Mouse (Mus musculus): ENCODE measurements at regions not wholly inside any gene's neighbourhood (a gene's known extent, or its start where the extent isn't known, plus 50 kb on each side); places are given as distances from the start of the nearest gene placed in this dataset.

DNA sequence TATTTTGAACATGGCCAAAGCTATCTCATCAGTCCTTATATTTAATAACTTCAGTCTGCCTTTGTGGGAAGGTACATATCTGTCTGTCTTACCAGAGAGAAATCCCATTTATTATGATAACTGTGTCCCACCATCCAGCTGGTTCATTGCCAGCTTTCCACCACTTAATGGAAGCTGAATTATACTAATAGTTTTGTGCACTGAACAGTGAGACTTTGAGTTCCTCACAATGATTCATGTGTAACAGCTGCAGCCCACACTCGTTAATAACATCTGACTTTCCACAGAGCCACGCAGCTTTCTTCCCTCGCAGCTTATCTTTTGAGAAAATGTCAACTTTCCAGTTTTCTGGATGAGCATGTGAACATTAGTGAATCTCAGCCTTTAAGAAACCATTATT is 88.3 kb upstream of the Abcb5 start:
- in situ Hi-C loops (cut with MboI; ENCODE audit: low pct_ligation_motif_present, low pct_unique_long_range_greater_than_20kb, low sequenced_read_pairs): no loop called here

GRCm38 (mm10) chr12:119051692-119052379 is 85.6 kb upstream of the Abcb5 start:
- Histone ChIP-seq H3K4me2 (ENCODE audit: insufficient read depth, low read depth, poor library complexity, severe bottlenecking) (no peak overlapping the region), H3K79me2 (replicated peaks; ENCODE audit: control insufficient read depth, extremely low read depth, insufficient read depth, poor library complexity, severe bottlenecking) (no peaks in the 10 kb centered on the region), H3K27me3 (replicated peaks) (no peaks in the 10 kb centered on the region), H3K36me3 (replicated peaks in 1 of 2; ENCODE audit: control insufficient read depth in 1 of 2, insufficient read depth in 1 of 2, low read length in 1 of 2) (no peaks in the 10 kb centered on the region), H3K4me3 (replicated peaks in 1 of 3; ENCODE audit: low read depth in 2 of 3, low read length in 2 of 3, poor library complexity in 1 of 3) (no peak overlapping the region), H3K9me3 (replicated peaks; ENCODE audit: low read length) (no peaks in the 10 kb centered on the region), H3K4me1 (ENCODE audit: control insufficient read depth in 1 of 2, insufficient read depth in 2 of 2) (no peaks in the 10 kb centered on the region), H3K27ac (ENCODE audit: insufficient read depth, low read depth) (no peak overlapping the region), H3K9ac (ENCODE audit: insufficient read depth, low read depth) (no peak overlapping the region)
- peak; percentile 1 for DNase-seq (ENCODE audit: extremely low read depth)
- in situ Hi-C loops (cut with MboI; ENCODE audit: low pct_ligation_motif_present, low pct_unique_long_range_greater_than_20kb, low sequenced_read_pairs) (no loop called here), dilution Hi-C loops (cut with MboI; ENCODE audit: extremely low pct_ligation_motif_present, extremely low pct_unique_long_range_greater_than_20kb, low sequenced_read_pairs) (no loop called here)
- no peak for TF ChIP-seq SIN3A (IDR thresholded peaks at IDR 0.05; ENCODE audit: low read length)
- no peak for TF ChIP-seq RAD21 (IDR thresholded peaks at IDR 0.05; ENCODE audit: low read depth, low read length)
- TF ChIP-seq NRF1 (IDR thresholded peaks at IDR 0.05; ENCODE audit: low read depth, low read length): no peak
- TF ChIP-seq MAFK (IDR thresholded peaks at IDR 0.05; ENCODE audit: insufficient replicate concordance, low read length): no peak
- TF ChIP-seq MEF2A (IDR thresholded peaks at IDR 0.05; ENCODE audit: borderline replicate concordance, low read depth, low read length): no peak
- TF ChIP-seq EP300 (IDR thresholded peaks at IDR 0.05; ENCODE audit: low read length): no peak
- no peak for TF ChIP-seq PAX5 (IDR thresholded peaks at IDR 0.05; ENCODE audit: low read length)
- TF ChIP-seq MAZ (IDR thresholded peaks at IDR 0.05; ENCODE audit: low read depth, low read length): no peak
- TF ChIP-seq RCOR1 (conservative IDR thresholded peaks at IDR 0.05; ENCODE audit: low read depth, low read length): no peak
- no peak for TF ChIP-seq ZC3H11A (IDR thresholded peaks at IDR 0.05; ENCODE audit: low read depth, low read length)
- no peak for TF ChIP-seq NELFE (IDR thresholded peaks at IDR 0.05; ENCODE audit: low read depth, low read length)
- TF ChIP-seq POLR2AphosphoS2 (IDR thresholded peaks at IDR 0.05; ENCODE audit: low read depth, low read length): no peak
- no peak for TF ChIP-seq MXI1 (IDR thresholded peaks at IDR 0.05; ENCODE audit: low read depth, low read length)
- no peak for TF ChIP-seq KAT2A (IDR thresholded peaks at IDR 0.05; ENCODE audit: insufficient replicate concordance, low read length)
- TF ChIP-seq HCFC1 (IDR thresholded peaks at IDR 0.05; ENCODE audit: low read depth, low read length): no peak
- no peak for TF ChIP-seq ZKSCAN1 (IDR thresholded peaks at IDR 0.05; ENCODE audit: borderline replicate concordance, low read depth, low read length)
- no peak for TF ChIP-seq CTCF (conservative IDR thresholded peaks at IDR 0.05 in 1 of 2, IDR thresholded peaks at IDR 0.05 in 1 of 2; ENCODE audit: low read depth in 2 of 2, low read length in 2 of 2)
- no peak for TF ChIP-seq ETS1 (conservative IDR thresholded peaks at IDR 0.05; ENCODE audit: low read depth, low read length)
- no peak for TF ChIP-seq CHD1 (IDR thresholded peaks at IDR 0.05; ENCODE audit: low read depth, low read length)

More for the DNA sequence above, 88.3 kb upstream of the Abcb5 start:
- dilution Hi-C loops (cut with MboI; ENCODE audit: extremely low pct_ligation_motif_present, extremely low pct_unique_long_range_greater_than_20kb, low sequenced_read_pairs): no loop called here
- H3K4me1 ChIP-seq (ENCODE audit: control insufficient read depth in 1 of 2, insufficient read depth in 2 of 2): no peaks in the 10 kb centered on the region
- no peak overlapping the region for H3K9ac ChIP-seq (ENCODE audit: insufficient read depth, low read depth)
- TF ChIP-seq RAD21 (IDR thresholded peaks at IDR 0.05; ENCODE audit: low read depth, low read length) (no peak), JUND (conservative IDR thresholded peaks at IDR 0.05; ENCODE audit: low read depth, low read length) (no peak), JUN (IDR thresholded peaks at IDR 0.05; ENCODE audit: insufficient read depth, low read depth, low read length) (no peak), UBTF (IDR thresholded peaks at IDR 0.05; ENCODE audit: low read depth, low read length) (no peak), IRF4 (IDR thresholded peaks at IDR 0.05; ENCODE audit: low read depth, low read length) (no peak), USF2 (conservative IDR thresholded peaks at IDR 0.05; ENCODE audit: low read depth, low read length) (no peak)
- H3K27me3 ChIP-seq (replicated peaks): no peaks in the 10 kb centered on the region
- no peak overlapping the region for H3K27ac ChIP-seq (ENCODE audit: insufficient read depth, low read depth)
- H3K4me2 ChIP-seq (ENCODE audit: insufficient read depth, low read depth, poor library complexity, severe bottlenecking): no peak overlapping the region
- no peak for DNase-seq (ENCODE audit: extremely low read depth)
- no peaks in the 10 kb centered on the region for H3K36me3 ChIP-seq (replicated peaks in 1 of 2; ENCODE audit: control insufficient read depth in 1 of 2, insufficient read depth in 1 of 2, low read length in 1 of 2)
- no peaks in the 10 kb centered on the region for H3K79me2 ChIP-seq (replicated peaks; ENCODE audit: control insufficient read depth, extremely low read depth, insufficient read depth, poor library complexity, severe bottlenecking)
- no peaks in the 10 kb centered on the region for H3K9me3 ChIP-seq (replicated peaks; ENCODE audit: low read length)
- H3K4me3 ChIP-seq (replicated peaks in 1 of 3; ENCODE audit: low read depth in 2 of 3, low read length in 2 of 3, poor library complexity in 1 of 3): no peak overlapping the region
